Mouse (Mus musculus): ENCODE measurements around the gene Nop9.
"Not testable (repeated sequence)": the region's sequence is repeated elsewhere in the genome, so short reads cannot be mapped to it uniquely, and the experiment has no call there.

Gene Nop9

GRCm38 (mm10) chr14:55727889-55728685, 17.4 kb upstream of the Nop9 start:
- in situ Hi-C loops (cut with MboI, MseI): no loop called here

GRCm38 (mm10) chr14:55730116-55730515, 15.4 kb upstream of the Nop9 start:
- in situ Hi-C loops (cut with MboI, MseI): no loop called here

GRCm38 (mm10) chr14:55730531-55731032, 14.9 kb upstream of the Nop9 start:
- in situ Hi-C loops (cut with MboI, MseI): no loop called here

- in situ Hi-C loops (cut with MboI, MseI): no loop called here
Measured at GRCm38 (mm10) chr14:55733889-55734288, 11.6 kb upstream of the Nop9 start.

GRCm38 (mm10) chr14:55734869-55735268, 10.6 kb upstream of the Nop9 start:
- in situ Hi-C loops (cut with MboI, MseI): no loop called here

GRCm38 (mm10) chr14:55735334-55735733, 10.2 kb upstream of the Nop9 start:
- in situ Hi-C loops (cut with MboI, MseI): no loop called here

GRCm38 (mm10) chr14:55735758-55736157, 9.7 kb upstream of the Nop9 start:
- in situ Hi-C loops (cut with MboI, MseI): no loop called here

GRCm38 (mm10) chr14:55737086-55737687, 8.3 kb upstream of the Nop9 start:
- in situ Hi-C loops (cut with MboI, MseI): no loop called here

GRCm38 (mm10) chr14:55743711-55744110, 1.8 kb upstream of the Nop9 start:
- in situ Hi-C loops (cut with MboI, MseI): loop anchor here (5.0 kb wide), 1 partner anchor 61 kb away; the partner anchor contains the start of gene Tinf2 (in 2 of the 2)

- in situ Hi-C loops (cut with MboI, MseI): no loop called here
Measured at GRCm38 (mm10) chr14:55745861-55746237, 356 bp downstream of the Nop9 start.

- in situ Hi-C loops (cut with MboI, MseI): no loop called here
Measured at GRCm38 (mm10) chr14:55747051-55747847, 1.8 kb downstream of the Nop9 start.

GRCm38 (mm10) chr14:55757566-55757965, 12.1 kb downstream of the Nop9 start:
- in situ Hi-C loops (cut with MboI, MseI): no loop called here

GRCm38 (mm10) chr14:55758363-55758784, 12.9 kb downstream of the Nop9 start, which contains the start of gene Cideb:
TSS of gene Cideb (minus strand) at chr14:55758458.
- in situ Hi-C loops (cut with MboI, MseI): no loop called here

GRCm38 (mm10) chr14:55760156-55760555, 14.7 kb downstream of the Nop9 start:
- in situ Hi-C loops (cut with MboI, MseI): not testable (repeated sequence)

GRCm38 (mm10) chr14:55761163-55761562, 15.7 kb downstream of the Nop9 start, which contains the start of gene Ltb4r2:
TSS of gene Ltb4r2 (plus strand) at chr14:55761428.
- in situ Hi-C loops (cut with MboI, MseI): no loop called here

- in situ Hi-C loops (cut with MboI, MseI): no loop called here
Measured at GRCm38 (mm10) chr14:55762001-55762821, 16.7 kb downstream of the Nop9 start.

- in situ Hi-C loops (cut with MboI, MseI): no loop called here
Measured at GRCm38 (mm10) chr14:55763166-55763565, 17.7 kb downstream of the Nop9 start.

GRCm38 (mm10) chr14:55765696-55766095, 20.2 kb downstream of the Nop9 start, which contains the start of gene Ltb4r1:
TSS of gene Ltb4r1 (plus strand) at chr14:55765962.
- in situ Hi-C loops (cut with MboI, MseI): no loop called here

- in situ Hi-C loops (cut with MboI, MseI): no loop called here
Measured at GRCm38 (mm10) chr14:55767519-55768414, 22.3 kb downstream of the Nop9 start.

- in situ Hi-C loops (cut with MboI, MseI): no loop called here
Measured at GRCm38 (mm10) chr14:55768555-55768954, 23.1 kb downstream of the Nop9 start.
